Mouse (Mus musculus): ENCODE results near the gene Clic4.
"Not testable (repeated sequence)": the region's sequence is repeated elsewhere in the genome, so short reads cannot be mapped to it uniquely, and the experiment has no call there.

Gene Clic4

GRCm38 (mm10) chr4:135293813-135294212 is 21.2 kb upstream of the Clic4 start:
- in situ Hi-C loops (cut with MboI, MseI), result no loop called here

- in situ Hi-C loops (cut with MboI, MseI), result no loop called here
These were observed 20.0 kb upstream of the Clic4 start for GRCm38 (mm10) chr4:135292477-135293089.

- in situ Hi-C loops (cut with MboI, MseI), result no loop called here
These were observed 19.2 kb upstream of the Clic4 start for GRCm38 (mm10) chr4:135291841-135292240.

- in situ Hi-C loops (cut with MboI, MseI), result no loop called here
These were observed 18.6 kb upstream of the Clic4 start for GRCm38 (mm10) chr4:135291199-135291598.

GRCm38 (mm10) chr4:135287975-135288374 is 15.4 kb upstream of the Clic4 start:
- in situ Hi-C loops (cut with MboI, MseI), result no loop called here

GRCm38 (mm10) chr4:135286833-135287395 is 14.3 kb upstream of the Clic4 start:
- in situ Hi-C loops (cut with MboI, MseI), result no loop called here

GRCm38 (mm10) chr4:135286033-135286622 is 13.5 kb upstream of the Clic4 start:
- in situ Hi-C loops (cut with MboI, MseI), result no loop called here

- in situ Hi-C loops (cut with MboI, MseI), result no loop called here
These were observed 12.8 kb upstream of the Clic4 start for GRCm38 (mm10) chr4:135285436-135285835.

GRCm38 (mm10) chr4:135283875-135284274 is 11.3 kb upstream of the Clic4 start:
- in situ Hi-C loops (cut with MboI, MseI), result no loop called here

GRCm38 (mm10) chr4:135283417-135283816 is 10.8 kb upstream of the Clic4 start:
- in situ Hi-C loops (cut with MboI, MseI), result no loop called here

GRCm38 (mm10) chr4:135282651-135283290 is 10.2 kb upstream of the Clic4 start:
- in situ Hi-C loops (cut with MboI, MseI), result no loop called here

- in situ Hi-C loops (cut with MboI, MseI), result not testable (repeated sequence)
These were observed 7.4 kb upstream of the Clic4 start for GRCm38 (mm10) chr4:135280016-135280415.

- in situ Hi-C loops (cut with MboI, MseI), result no loop called here
These were observed 4.2 kb upstream of the Clic4 start for GRCm38 (mm10) chr4:135276681-135277379.

GRCm38 (mm10) chr4:135274761-135275160 is 2.1 kb upstream of the Clic4 start:
- in situ Hi-C loops (cut with MboI, MseI), result no loop called here

- in situ Hi-C loops (cut with MboI, MseI), result no loop called here
These were observed 681 bp upstream of the Clic4 start for GRCm38 (mm10) chr4:135273307-135273682.

- in situ Hi-C loops (cut with MboI, MseI), result no loop called here
These were observed 565 bp downstream of the Clic4 start for GRCm38 (mm10) chr4:135271881-135272616.

- in situ Hi-C loops (cut with MboI, MseI), result no loop called here
These were observed 1.2 kb downstream of the Clic4 start for GRCm38 (mm10) chr4:135271419-135271828.

GRCm38 (mm10) chr4:135270476-135270875 is 2.1 kb downstream of the Clic4 start:
- in situ Hi-C loops (cut with MboI, MseI), result no loop called here

- in situ Hi-C loops (cut with MboI, MseI), result no loop called here
These were observed 2.8 kb downstream of the Clic4 start for GRCm38 (mm10) chr4:135269656-135270341.

GRCm38 (mm10) chr4:135267521-135267920 is 5.1 kb downstream of the Clic4 start:
- in situ Hi-C loops (cut with MboI, MseI), result no loop called here

- in situ Hi-C loops (cut with MboI, MseI), result no loop called here
These were observed 5.6 kb downstream of the Clic4 start for GRCm38 (mm10) chr4:135266987-135267386.

Measured in regulatory T cell (primary cell).